Mouse (Mus musculus): ENCODE measurements at regions not wholly inside any gene's neighbourhood (a gene's known extent, or its start where the extent isn't known, plus 50 kb on each side); places are given as distances from the start of the nearest gene placed in this dataset.

GRCm38 (mm10) chr5:85467811-85468210 lies 597.6 kb downstream of the Cenpc1 start:
- peak; percentile 25 for DNase-seq (ENCODE audit: low read depth, low spot score)

- no peak for DNase-seq (ENCODE audit: low read depth, low spot score)
These were observed 598.2 kb downstream of the Cenpc1 start for GRCm38 (mm10) chr5:85467151-85467550.
